Mouse (Mus musculus) bone marrow, adult 2 months (tissue): ENCODE results near the gene Lrmda.

Experiments used
- CTCF ChIP-seq: fragments of 200-500 bp; IDR thresholded peaks from 2 replicates; pipeline ENCODE4 v1.5.1; 2011; ENCODE audit warnings: low read length, control low read depth; ENCODE audit not compliant: control insufficient read depth, insufficient read depth
- POLR2A ChIP-seq: fragments of 200-500 bp; IDR thresholded peaks from 2 replicates; pipeline ENCODE4 v1.6.1; 2011; ENCODE audit warnings: low read depth, mild to moderate bottlenecking, control low read depth, low read length, borderline replicate concordance; ENCODE audit not compliant: control insufficient read depth

DNA sequence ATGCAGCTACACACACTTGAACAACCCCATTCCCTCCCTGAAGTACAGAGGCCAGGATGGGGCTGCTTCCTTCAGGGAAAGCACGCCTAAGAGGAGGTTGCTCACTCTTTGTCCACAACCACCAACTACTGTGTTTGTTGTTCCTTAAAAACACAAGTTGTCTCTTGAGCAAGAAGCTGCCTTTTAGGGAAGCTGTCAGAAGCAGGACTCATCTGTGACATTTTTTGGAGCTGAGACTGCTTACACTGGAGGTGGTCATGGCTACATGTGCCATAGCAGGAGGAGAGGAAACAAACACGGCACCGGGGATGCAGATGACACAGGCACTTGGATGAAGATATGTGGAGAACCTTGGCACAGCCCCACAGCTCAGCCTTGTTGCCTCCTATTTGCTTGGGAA, 65.9 kb downstream of the Lrmda start:
- TF ChIP-seq POLR2A (no peak), CTCF (no peak)
